Mouse (Mus musculus): ENCODE measurements at regions not wholly inside any gene's neighbourhood (a gene's known extent, or its start where the extent isn't known, plus 50 kb on each side); places are given as distances from the start of the nearest gene placed in this dataset.

GRCm38 (mm10) chr4:70160525-70161224 lies 249.6 kb downstream of the Cdk5rap2 start:
- no peak for DNase-seq

- no peak for DNase-seq
These were observed 250.2 kb downstream of the Cdk5rap2 start for GRCm38 (mm10) chr4:70160062-70160461.

- no peak for DNase-seq
These were observed 257.1 kb downstream of the Cdk5rap2 start for GRCm38 (mm10) chr4:70153179-70153578.

- no peak for DNase-seq
These were observed 301.2 kb downstream of the Cdk5rap2 start for GRCm38 (mm10) chr4:70109011-70109410.

GRCm38 (mm10) chr4:70105776-70106175 lies 304.5 kb downstream of the Cdk5rap2 start:
- DNase-seq: no peak

- DNase-seq: no peak
These were observed 312.9 kb downstream of the Cdk5rap2 start for GRCm38 (mm10) chr4:70097353-70097752.

- DNase-seq: no peak
These were observed 332.0 kb downstream of the Cdk5rap2 start for GRCm38 (mm10) chr4:70078206-70078605.

- DNase-seq: no peak
These were observed 347.7 kb downstream of the Cdk5rap2 start for GRCm38 (mm10) chr4:70062516-70062915.

- DNase-seq: peak; percentile 79
These were observed 351.3 kb downstream of the Cdk5rap2 start for GRCm38 (mm10) chr4:70058831-70059544.

GRCm38 (mm10) chr4:70053136-70053535 lies 357.1 kb downstream of the Cdk5rap2 start:
- DNase-seq: no peak

GRCm38 (mm10) chr4:70038241-70038640 lies 372.0 kb downstream of the Cdk5rap2 start:
- no peak for DNase-seq

- DNase-seq: no peak
These were observed 374.3 kb downstream of the Cdk5rap2 start for GRCm38 (mm10) chr4:70035912-70036311.

GRCm38 (mm10) chr4:70032497-70032896 lies 377.7 kb downstream of the Cdk5rap2 start:
- DNase-seq: no peak

GRCm38 (mm10) chr4:70026848-70027247 lies 383.4 kb downstream of the Cdk5rap2 start:
- DNase-seq: no peak

- no peak for DNase-seq
These were observed 385.3 kb downstream of the Cdk5rap2 start for GRCm38 (mm10) chr4:70024838-70025376.

GRCm38 (mm10) chr4:70020905-70021470 lies 389.3 kb downstream of the Cdk5rap2 start:
- no peak for DNase-seq

- DNase-seq: no peak
These were observed 398.0 kb downstream of the Cdk5rap2 start for GRCm38 (mm10) chr4:70012220-70012580.

GRCm38 (mm10) chr4:70011491-70012219 lies 398.6 kb downstream of the Cdk5rap2 start:
- no peak for DNase-seq

GRCm38 (mm10) chr4:70010466-70010865 lies 399.8 kb downstream of the Cdk5rap2 start:
- DNase-seq: no peak

GRCm38 (mm10) chr4:70004966-70005365 lies 405.3 kb downstream of the Cdk5rap2 start:
- no peak for DNase-seq

GRCm38 (mm10) chr4:69993226-69993625 lies 417.0 kb downstream of the Cdk5rap2 start:
- DNase-seq: no peak

- DNase-seq: no peak
These were observed 436.0 kb downstream of the Cdk5rap2 start for GRCm38 (mm10) chr4:69974208-69974607.

- DNase-seq: no peak
These were observed 436.7 kb downstream of the Cdk5rap2 start for GRCm38 (mm10) chr4:69973566-69973965.
